Mouse (Mus musculus) frontal cortex, postnatal 36 days (tissue): ENCODE measurements around the gene Mrpl28.
A peak's percentile ranks its signal among the peaks of the same experiment; 100 is the strongest.
"Not testable (repeated sequence)": the region's sequence is repeated elsewhere in the genome, so short reads cannot be mapped to it uniquely, and the experiment has no call there.

Experiments
- DNase-seq, 2 experiments: peaks; one replicate each; pipeline ENCODE4 v3.0.0; 2022; ENCODE audit warnings: low spot score in 2 of 2

The Mrpl28 gene

DNA sequence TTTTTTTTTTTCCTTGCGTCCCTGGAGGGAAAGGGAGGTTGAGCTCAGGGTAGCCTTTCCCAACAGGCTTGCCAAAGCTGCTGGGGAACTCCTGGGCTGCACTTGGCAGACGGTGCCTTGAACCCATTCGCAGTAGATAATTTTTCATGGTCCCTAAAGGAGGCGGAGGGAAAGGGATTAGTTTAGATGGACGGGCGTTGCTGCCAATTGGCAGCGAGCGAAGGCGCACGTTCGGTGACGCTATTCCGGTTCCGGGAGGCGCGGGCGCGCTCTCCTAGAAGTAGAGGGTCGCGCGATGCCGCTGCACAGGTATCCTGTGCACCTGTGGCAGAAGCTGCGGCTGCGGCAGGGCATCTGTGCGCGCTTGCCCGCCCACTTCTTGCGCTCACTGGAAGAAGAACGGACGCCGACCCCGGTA lies at the start of gene Mrpl28:
TSS of gene Mrpl28 (plus strand) at position 234 of the 418 bp plus-strand sequence.
- peak; percentile 79 to 91 for DNase-seq

DNA sequence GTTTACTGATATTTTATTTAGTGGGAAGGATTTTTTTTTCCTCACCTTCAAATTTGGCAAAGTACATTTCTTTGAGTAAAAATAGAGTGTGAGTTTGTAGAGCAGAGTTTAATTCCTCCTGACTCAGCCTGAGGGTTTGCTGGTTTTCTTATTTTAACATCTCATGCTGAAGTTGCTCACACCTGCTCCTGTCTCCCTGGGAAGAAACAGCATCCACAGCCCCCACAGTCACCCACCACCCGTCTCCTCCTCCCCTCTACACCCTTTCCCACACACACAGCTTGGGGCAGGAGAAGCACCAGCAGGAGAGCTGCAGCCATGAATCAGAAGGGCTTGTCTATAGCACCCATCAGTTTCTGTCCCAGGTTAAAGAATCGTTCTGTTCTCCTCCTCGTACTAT lies 48.1 kb upstream of the Mrpl28 start:
- DNase-seq, result peak; percentile 68 to 77

DNA sequence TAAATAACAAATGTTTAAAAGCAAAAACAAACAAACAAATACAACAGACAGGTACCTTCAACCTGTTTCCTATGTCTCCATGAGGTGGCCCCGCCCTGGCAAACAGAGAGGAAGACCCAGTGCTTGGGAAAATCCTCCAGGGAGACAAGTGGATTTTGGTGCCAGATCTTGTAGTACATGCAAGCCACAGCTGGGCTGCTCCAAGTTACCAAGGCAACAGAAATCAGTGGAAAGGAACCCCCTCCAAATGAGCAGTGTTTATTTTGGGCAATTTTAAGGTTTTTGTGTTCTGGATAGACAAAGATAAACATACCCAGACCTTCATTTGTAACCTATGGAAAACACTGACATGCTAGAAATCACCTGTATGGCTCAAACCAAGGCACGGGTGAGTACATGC lies 44.4 kb upstream of the Mrpl28 start:
- DNase-seq, result peak in 1 of 2 experiments; percentile 45

DNA sequence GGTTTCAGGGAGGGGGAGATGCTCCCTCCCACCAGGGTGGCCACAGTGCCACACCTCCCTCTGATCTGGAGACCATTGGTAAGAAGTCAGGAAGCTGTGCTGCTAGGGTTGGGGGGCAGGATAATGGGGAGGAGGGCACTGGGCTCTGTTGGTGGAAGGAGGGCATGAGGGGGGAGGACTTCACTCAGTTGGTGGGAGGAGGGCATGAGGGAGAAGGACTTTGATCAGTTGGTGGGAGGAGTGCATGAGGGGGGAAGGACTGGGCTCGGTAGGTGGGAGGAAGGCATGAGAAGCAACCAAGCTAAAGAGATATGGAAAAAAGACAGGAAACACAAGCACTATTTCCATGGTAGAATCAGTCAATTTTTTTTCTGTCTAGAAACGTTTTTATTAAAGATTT lies 42.4 kb upstream of the Mrpl28 start:
- DNase-seq, result no peak

DNA sequence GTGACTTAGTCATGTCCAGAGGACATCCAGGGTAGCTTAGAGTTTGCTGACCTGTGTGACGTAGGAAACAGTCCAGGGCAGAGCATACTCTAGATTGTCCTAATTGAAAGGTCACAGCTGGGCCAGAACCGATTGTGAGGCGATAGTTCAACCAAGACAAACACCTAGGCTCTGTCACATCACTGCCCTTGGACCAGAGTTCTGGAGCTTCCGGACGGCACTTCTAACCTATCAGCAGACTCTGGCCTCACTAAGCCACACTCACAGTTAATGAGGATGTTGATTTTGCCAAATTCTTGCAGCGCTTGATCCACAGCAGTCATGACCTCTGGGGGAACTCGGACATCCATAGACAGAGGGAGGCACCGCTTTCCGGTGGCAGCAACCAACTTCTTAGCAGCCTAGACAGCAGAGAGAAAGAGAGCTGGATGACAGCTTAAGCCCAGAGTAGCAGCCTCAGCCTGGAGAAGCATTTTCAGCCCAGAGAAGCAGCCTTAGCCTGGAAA lies 36.2 kb upstream of the Mrpl28 start:
- DNase-seq, result no peak

DNA sequence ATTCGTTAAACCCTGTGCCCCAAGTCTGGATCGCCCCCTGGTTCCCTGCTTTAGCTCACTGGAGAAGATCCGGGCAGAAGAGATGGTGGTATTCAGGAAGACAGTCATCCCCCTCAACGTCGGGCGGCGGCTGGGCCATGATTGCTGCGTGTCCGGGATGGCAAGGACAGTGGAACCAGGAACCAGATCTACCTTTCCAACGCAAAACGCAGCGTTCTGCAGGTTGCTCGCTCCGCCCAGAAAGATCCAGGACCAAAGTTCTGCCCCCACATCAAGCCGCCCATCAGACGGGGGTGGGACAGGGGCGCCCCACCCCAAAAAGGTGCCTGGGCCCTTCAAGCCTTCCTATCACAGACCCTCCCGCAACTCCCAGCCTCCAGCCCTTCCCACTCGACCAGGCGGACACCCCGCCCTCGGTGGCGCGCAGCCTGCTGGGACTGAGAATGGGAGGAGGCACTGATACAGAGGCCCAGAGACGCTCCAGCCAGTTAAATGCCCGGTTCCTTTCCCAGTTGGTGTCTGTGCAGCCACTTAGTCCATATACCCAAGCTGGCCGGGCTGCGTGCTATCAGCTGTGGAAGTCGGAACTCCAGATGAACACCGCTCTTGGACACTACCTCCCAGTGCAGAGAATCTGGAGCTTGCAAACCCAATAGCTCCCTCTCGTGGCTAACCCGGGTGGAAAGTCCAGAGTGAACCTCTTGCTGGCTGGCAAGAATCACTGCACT lies 33.2 kb upstream of the Mrpl28 start, which contains the start of gene Decr2:
TSS of gene Decr2 (minus strand) at position 433 of the 728 bp plus-strand sequence.
- peak; percentile 89 to 92 for DNase-seq

DNA sequence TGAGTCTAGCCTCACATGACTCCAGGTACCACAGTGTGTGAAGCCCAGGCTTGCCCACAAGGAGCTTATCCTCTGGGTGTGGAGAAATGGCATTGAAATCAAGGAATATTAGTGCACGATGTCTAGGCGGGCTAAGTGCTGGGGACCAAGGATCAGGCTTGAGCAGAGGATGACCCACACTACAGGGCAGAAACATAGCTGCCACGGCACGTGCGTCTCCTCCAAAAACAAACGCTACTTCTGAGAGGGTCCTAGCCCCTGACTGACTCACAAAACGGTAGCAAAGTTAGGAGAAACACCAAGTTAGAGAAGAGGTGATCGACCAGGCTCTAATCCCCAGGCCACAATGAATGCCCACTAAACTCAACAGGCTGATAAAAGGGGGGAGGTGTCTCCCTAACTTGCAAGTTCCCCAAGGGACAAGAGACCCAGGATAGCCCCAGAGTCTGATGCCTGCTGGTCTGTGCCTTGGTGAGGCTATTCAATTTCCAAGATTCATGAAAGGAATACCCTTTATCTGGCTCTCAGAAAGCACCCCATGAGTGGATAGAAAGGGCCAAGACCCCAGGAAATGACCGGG lies 28.7 kb upstream of the Mrpl28 start:
- DNase-seq, result no peak

DNA sequence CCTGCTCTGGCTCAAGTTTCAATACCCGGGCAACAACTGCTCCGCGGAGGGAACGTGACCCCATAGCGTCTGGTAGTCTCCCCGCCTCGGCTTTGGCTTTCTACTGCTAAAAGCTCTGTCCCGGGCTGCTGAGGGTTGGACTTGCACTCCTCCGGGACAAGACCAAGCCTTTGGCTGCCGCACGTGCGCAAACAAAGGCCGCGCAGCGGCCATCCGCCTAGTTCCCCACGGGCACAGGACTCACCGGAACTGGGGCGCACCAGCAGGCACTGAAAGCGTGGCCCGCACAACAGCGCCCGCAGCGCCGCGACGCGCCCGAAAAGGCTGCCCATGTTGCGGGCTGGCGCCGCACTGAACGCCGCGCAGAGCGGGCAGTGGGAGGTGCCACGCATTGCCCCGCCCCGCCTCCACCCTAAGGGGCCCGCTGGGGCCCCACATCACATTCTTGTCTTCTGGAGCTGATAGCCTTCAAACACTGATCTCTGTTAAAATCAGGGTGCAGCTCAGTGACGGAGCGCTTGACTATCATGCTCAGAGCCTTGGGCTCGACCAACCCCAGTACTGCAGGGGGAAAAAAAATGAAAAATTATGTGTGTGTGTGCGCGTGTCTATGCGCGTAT lies 28.1 kb upstream of the Mrpl28 start, which contains the start of gene Nme4:
TSS of gene Nme4 (minus strand) at position 482 of the 620 bp plus-strand sequence.
- peak; percentile 58 to 73 for DNase-seq

DNA sequence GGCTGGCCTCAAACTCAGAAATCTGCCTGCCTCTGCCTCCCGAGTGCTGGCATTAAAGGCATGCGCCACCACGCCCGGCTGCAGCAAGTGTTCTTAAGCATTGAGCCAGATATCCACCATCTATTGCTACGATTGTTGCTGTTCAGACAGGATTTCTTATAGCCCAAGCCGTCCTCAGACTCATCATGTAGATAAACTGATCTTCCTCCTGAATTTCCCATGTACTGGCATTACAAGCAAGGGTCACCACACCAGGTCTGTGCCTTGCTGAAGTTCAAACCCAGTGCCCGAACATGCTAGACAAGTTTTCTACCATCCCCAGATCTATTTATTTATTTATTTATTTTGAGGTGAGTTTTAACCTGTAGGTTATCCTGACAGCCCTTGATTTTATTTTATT lies 24.8 kb upstream of the Mrpl28 start:
- no peak for DNase-seq

DNA sequence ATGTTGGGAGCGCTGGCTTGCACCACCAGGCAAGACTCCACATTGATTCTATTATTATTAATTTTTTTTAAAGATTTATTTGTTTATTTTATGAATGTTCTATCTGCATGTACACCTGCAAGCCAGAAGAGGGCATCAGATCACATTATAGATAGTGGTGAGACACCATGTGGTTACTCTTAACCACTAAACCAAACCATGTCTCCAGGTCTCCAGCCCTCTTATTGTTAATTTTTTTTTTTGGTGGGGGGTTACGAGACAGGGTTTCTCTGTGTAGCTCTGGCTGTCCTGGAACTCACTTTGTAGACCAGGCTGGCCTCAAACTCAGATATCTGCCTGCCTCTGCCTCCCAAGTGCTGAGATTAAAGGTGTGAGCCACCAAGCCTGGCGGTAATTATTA lies 24.0 kb upstream of the Mrpl28 start:
- not testable (repeated sequence) for DNase-seq

DNA sequence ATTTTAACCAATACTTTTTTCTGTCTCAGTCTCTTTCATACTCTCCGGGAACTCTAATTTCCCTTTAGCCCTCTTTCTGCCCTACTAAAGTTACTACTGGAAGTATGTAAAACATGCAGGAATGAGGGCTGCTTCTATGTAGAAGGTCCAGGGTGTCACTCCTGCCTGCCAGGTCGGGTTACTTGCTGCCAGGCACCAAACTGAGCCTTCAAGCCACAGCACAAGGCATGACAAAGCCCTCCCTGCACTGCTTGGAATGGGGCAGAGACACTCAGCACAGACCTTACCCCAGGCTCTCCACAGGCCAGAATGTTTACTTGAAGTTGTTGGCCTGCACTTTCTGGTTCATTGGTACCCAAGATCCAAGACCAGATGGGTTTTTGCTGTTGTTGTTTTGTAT lies 23.1 kb upstream of the Mrpl28 start:
- DNase-seq, result no peak

DNA sequence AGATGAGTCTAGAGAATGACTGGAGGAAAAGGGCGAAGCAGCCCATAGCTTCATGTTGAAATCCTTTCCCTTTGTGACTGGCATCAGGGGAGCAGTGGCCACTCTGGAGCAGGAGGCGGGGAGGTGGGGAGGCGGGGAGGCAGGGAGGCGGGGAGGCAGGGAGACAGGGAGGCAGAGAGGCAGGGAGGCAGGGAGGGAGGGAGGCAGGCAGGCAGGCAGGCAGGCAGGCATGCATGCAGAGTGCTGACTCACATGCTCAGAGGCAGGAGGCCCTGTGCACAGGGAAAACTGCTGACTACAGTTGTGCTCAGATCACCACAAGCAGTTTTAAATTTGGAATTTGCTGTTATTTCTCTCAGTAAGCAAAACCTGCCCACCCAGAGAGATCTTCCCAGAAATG lies 21.8 kb upstream of the Mrpl28 start:
- peak in 1 of 2 experiments; percentile 38 for DNase-seq

DNA sequence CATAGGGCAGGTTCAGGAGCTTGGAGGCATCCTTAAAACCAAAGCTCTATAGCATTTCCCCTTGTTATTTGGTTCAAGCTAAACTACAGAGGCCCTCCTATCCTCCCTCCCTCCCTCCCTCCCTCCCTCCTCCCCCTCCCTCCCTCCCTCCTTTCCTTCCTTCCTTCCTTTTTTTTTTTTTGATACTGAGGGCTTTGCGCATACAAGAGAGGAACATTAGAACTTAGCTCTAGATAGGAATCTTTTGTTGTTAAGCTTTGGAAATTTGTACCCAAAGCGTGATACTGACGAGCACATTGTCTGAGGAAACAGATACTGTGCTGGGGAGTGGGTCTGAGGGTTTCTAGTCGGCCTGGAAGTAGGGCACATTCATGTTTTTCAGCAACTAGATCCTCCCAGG lies 17.7 kb upstream of the Mrpl28 start:
- no peak for DNase-seq

DNA sequence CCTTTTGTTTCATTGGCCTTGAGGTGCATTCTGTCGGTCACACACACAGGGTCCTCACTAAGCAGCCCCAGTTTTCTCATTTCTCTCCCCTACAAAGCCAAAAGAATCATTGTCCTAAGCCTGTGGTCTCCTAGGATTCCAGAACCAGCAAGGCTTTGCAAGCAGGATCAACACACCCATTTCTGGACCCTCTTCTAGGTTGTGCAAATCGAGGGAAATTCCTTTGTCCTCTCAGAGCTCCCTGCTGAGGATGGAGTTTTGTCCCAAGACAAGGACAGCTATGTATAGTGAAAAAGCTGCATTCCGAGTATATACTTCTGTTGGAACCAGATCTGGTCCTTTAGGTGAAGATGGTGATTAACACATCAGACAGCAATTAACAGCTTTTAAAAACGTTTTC lies 13.1 kb upstream of the Mrpl28 start:
- no peak for DNase-seq

DNA sequence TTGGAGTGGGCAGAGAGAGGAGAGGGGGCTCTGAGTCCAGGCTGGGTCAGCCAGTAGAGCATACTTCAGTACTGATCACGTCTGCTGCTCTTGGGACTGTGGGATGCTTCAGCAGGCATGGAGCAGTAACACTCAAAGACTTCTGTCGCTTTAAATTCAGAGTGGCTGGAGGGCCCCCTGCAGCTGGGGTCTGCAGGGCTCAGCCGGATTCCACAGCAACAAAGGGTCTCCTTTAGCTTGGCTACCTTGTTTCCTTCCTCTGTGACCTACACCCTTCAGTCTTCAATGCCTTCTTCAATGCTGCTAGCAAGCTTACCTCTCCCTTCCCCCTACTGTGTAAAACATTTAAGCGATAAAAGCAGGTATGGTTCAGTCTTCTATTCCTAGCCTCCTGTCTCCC lies 12.3 kb upstream of the Mrpl28 start:
- no peak for DNase-seq

DNA sequence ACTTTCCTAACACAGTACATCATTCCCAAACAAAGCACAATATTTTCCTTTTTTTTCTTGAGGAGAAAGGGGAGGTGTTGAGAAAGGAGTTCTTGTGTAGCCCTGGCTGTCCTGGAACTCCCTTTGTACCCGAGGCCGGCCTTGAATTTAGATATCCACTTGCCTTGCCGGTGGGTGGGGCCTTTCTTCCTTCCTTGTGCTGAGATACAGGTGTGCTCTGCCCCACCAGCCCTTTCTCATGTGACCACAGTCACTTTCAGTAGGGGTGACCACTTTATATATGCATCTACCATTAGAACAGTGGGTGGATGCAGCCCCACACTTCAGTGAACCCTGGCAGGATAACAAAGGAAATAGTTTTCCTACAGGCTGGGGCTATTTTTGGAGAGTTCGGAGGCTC lies 11.6 kb upstream of the Mrpl28 start:
- DNase-seq, result no peak

DNA sequence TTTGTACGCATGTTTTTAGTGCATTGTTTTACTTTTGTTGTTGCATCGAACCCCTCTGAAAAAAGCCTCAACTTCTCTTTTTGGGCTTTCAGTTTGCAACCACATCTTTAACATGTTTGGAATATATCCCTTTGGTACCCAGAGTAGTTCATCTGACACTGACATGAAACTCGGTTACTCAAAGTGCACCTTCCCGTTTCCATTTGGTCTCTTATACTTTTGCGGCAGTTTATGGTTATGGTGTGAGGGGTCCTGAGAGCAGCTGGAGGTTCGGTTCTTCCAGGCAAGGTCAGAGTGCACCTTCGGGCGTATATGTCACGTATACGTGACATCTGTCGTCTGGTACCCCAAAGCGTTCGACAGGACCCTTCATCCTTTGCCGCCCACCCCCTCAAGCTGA lies 10.5 kb upstream of the Mrpl28 start:
- no peak for DNase-seq

DNA sequence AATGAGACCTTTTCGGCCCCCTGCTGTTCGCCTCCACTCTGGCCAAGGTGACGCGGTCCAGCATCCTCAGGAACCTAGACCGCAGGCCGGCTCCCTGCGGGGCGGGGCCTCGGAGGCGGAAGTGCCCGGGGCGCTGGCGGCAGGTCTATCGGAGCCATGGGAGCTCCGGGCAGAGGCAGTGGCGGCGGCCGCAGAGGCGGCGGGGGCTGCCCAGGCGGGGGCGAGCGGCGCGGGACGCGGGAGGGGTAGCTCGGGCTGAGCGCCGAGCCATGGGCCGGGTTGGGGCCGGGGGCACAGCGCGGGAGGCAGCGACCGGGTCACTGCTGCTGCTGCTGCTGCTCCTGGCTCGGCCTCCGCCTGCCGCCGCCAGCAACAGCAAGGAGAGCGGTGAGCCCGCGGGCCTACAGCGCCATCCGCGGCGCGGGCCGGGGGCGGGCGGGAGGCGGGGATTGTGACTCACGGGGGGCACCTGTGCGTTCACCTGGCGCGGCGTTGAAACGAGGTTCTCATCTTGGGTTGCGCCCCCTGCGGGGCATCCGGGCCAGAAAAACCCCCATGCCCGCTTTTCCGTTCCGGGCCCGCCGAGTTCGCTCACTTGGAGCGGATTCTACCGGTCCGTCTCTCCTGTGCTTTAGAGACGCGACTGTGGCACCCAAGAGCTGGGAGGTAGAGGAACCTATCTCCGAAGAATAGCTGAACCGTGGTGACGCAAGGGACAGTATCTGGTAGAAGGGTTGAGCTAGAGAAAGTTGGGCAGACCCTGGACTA lies 9.9 kb upstream of the Mrpl28 start, which contains the start of gene Tmem8:
TSS of gene Tmem8 (plus strand) at position 119 of the 768 bp plus-strand sequence.
- DNase-seq, result peak; percentile 63 to 65

DNA sequence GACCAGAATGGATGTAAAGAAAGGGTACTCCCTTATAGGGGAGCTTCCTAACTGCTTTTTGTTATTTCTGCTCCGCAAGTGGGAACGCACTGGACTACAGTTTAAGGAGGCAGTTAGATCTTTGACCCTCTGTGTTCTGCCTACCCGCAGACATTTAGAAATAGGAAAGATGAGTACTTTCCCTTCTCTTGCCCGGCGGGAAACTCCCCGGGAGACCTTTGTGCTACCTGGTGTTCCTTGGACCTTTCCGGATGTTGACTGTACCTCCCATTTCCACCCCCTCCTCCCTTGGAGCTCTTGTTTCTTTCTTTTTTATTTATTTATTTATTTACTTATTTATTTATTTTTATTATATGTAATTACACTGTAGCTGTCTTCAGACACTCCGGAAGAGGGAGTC lies 9.2 kb upstream of the Mrpl28 start:
- no peak for DNase-seq

DNA sequence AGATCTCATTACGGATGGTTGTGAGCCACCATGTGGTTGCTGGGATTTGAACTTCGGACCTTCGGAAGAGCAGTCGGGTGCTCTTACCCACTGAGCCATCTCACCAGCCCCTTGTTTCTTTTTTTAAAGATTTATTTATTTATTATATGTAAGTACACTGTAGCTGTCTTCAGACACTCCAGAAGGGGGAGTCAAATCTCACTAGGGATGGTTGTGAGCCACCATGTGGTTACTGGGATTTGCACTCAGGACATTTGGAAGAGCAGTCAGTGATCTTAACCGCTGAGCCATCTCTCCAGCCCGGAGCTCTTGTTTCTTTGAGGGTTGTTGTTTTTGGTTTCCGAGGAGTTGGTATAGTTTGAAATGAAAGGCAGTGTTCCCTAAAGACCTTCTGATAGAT lies 8.8 kb upstream of the Mrpl28 start:
- DNase-seq, result not testable (repeated sequence)

DNA sequence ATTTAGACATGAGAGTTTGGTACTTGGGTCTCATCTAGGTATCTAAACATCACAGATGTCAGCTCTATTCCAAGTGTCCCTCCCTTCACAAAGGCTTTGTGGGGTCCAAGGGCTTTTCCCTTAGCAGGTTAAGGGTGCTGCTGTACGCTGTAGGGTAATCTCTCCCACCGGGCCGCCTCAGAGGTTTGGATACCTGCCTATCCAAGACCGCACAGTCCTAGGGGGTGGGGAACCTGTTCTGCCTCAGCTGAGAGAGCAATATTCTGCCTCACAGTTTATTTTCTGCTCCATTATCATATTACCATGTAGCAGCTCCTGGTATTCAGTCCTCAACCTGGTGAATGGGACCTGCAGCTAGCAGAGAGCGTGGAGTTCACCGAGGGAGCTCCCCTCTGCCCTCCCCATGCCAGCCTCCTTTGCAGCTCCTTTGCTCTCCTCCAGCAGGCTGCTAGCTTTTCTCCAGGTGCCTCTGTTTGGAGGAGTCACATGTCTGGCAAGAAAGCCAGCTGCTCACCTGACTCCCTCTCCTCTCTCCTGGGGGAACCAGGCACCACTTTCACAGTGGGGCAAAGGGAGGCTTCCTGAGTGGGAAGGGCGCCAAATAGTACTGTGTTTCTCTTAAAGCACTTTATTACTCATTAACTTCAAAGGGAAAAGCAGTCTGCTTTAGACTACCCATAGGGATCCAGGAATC lies 7.9 kb upstream of the Mrpl28 start:
- DNase-seq, result no peak
